Mouse (Mus musculus) olfactory bulb, adult 2 months (tissue): ENCODE measurements around the gene Pafah1b3.

ENCODE experiments used
- CTCF ChIP-seq: fragments of 200-500 bp; IDR thresholded peaks from 2 replicates; pipeline ENCODE4 v1.5.1; 2012; ENCODE audit warnings: low read depth, mild to moderate bottlenecking, low read length, moderate library complexity; ENCODE audit not compliant: insufficient read depth
- POLR2A ChIP-seq: fragments of 200-500 bp; IDR thresholded peaks from 2 replicates; pipeline ENCODE4 v1.6.1; 2012; ENCODE audit warnings: mild to moderate bottlenecking, low read depth, low read length, moderate library complexity; ENCODE audit not compliant: insufficient read depth

DNA sequence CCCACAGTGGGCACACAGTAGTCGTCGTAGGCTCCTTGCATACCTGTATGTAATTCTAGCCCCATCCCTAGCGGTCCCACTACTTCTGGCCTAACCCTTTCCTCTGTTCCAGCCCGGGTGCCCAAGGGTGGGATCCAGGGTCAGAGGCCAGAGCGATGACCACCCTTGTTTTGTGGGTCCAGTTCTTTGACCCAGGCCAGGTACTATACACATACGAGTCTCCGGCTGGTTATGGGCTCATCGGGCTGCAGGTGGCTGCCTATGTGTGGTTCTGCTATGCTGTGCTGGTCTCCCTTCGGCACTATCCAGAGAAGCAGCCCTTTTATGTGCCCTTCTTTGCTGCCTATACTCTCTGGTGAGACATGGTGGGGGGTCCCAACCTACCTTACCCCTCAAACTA, 11.6 kb upstream of the Pafah1b3 start:
- TF ChIP-seq CTCF (no peak), POLR2A (no peak)
